In the genomic region with DNA sequence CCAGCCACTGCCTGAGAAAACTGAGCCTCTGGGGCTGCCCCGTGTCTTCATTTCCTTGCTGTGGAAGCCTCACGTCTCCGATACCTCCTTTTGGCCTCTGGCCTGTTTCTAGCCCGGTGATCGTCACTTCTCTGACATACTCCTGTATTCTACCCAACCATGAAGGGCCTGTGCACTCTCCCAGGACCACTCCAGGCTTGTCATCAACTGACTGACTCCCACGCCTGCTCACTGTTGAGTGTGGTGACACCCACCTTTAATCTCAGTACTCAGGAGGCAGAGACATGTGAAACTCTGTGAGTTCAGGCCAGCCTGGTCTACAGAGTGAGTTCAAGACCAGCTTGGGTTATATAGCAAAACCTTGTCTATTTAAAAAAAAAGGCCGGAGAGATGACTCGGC, we compare ENCODE assay signal across 26 mouse cellular contexts.
"Had no signal": no experiment of that assay in that cellular context is flagged by ENCODE, and none has a peak within 500 bp of the region (broad histone marks: within the 10 kb centered on the region; RNA-seq: fewer than 3 reads in every experiment).

No protein-coding gene starts in this region.

- H3K4me3 ChIP-seq: gastrocnemius, adult 2 months; heart, embryonic 10.5 days; heart, embryonic 12.5 days; hindbrain, embryonic 10.5 days; hindbrain, embryonic 12.5 days; intestine, embryonic 15.5 days; layer of hippocampus, adult 2 months; left cerebral cortex, adult 2 months; limb, embryonic 10.5 days; limb, embryonic 12.5 days; liver, embryonic 13.5 days; liver, embryonic 15.5 days had no signal

- H3K4me1 ChIP-seq: heart, embryonic 10.5 days; heart, embryonic 12.5 days; hindbrain, embryonic 10.5 days; hindbrain, embryonic 12.5 days; intestine, embryonic 15.5 days; limb, embryonic 10.5 days; limb, embryonic 12.5 days; liver, embryonic 13.5 days; liver, embryonic 15.5 days had no signal

- H3K36me3 ChIP-seq: heart, embryonic 10.5 days; heart, embryonic 12.5 days; hindbrain, embryonic 10.5 days; hindbrain, embryonic 12.5 days; intestine, embryonic 15.5 days; limb, embryonic 10.5 days; limb, embryonic 12.5 days; liver, embryonic 13.5 days; liver, embryonic 15.5 days had no signal

- H3K27me3 ChIP-seq: hindbrain, embryonic 12.5 days; intestine, embryonic 15.5 days; limb, embryonic 12.5 days; liver, embryonic 13.5 days; liver, embryonic 15.5 days had no signal

- H3K27ac ChIP-seq: gastrocnemius, adult 2 months; heart, embryonic 10.5 days; hindbrain, embryonic 10.5 days; hindbrain, embryonic 12.5 days; hindbrain, embryonic 14.5 days; intestine, embryonic 15.5 days; layer of hippocampus, adult 2 months; left cerebral cortex, adult 2 months; limb, embryonic 10.5 days; limb, embryonic 12.5 days; liver, embryonic 13.5 days; liver, embryonic 15.5 days had no signal

- H3K9me3 ChIP-seq: heart, embryonic 10.5 days; heart, embryonic 12.5 days; hindbrain, embryonic 10.5 days; hindbrain, embryonic 12.5 days; intestine, embryonic 15.5 days; limb, embryonic 10.5 days; limb, embryonic 12.5 days; liver, embryonic 13.5 days; liver, embryonic 15.5 days had no signal

- H3K4me2 ChIP-seq: heart, embryonic 12.5 days; hindbrain, embryonic 12.5 days; hindbrain, embryonic 14.5 days; intestine, embryonic 15.5 days; limb, embryonic 12.5 days; liver, embryonic 11.5 days; liver, embryonic 13.5 days; liver, embryonic 15.5 days had no signal

- ATAC-seq: hindbrain, embryonic 16.5 days; inflammation-experienced regulatory T-cells, adult 6 months; intestine, embryonic 15.5 days; intestine, postnatal 0 days had no signal

- DNase-seq: gastrocnemius, adult 2 months; gastrocnemius, postnatal 10 days; gastrocnemius, postnatal 25 days; heart, adult 18-20 months; heart, postnatal 10 days; heart, postnatal 4 days; kidney, adult 2 months; kidney, postnatal 10 days; kidney, postnatal 36 days; liver; liver, embryonic 13.5 days had no signal

- H3K9ac ChIP-seq: heart, embryonic 12.5 days; hindbrain, embryonic 12.5 days; hindbrain, embryonic 14.5 days; intestine, embryonic 15.5 days; limb, embryonic 12.5 days; liver, embryonic 13.5 days; liver, embryonic 15.5 days had no signal
